Mouse (Mus musculus) heart, embryonic 13.5 days (tissue): ENCODE measurements around the gene Pla2g2f. TPM values are rescaled to one million over a fixed set of nuclear protein-coding genes. Genes with fewer than 3 reads are reported as not detected.

ENCODE experiments used
- ATAC-seq: fragments of 200-750 bp; cut with Nextera tagmentation; 2 replicates; pipeline ENCODE4 v1.8.0; 2017; ENCODE audit warnings: moderate TSS enrichment; ENCODE audit not compliant: insufficient number of reproducible peaks, low FRiP score, low TSS enrichment; ENCODE audit errors: extremely low read depth
- H3K27ac ChIP-seq: fragments of 300-500 bp; sonication (generic); replicated peaks from 2 replicates; pipeline ENCODE4 v1.5.1; 2015; ENCODE audit warnings: moderate library complexity, mild to moderate bottlenecking, inconsistent platforms
- H3K27me3 ChIP-seq: fragments of 300-500 bp; sonication (generic); replicated peaks from 2 replicates; pipeline ENCODE4 v1.6.1; 2015; ENCODE audit warnings: mild to moderate bottlenecking, inconsistent platforms
- H3K36me3 ChIP-seq: fragments of 300-500 bp; sonication (generic); 2 replicates; pipeline ENCODE4 v1.6.1; 2015; ENCODE audit warnings: mild to moderate bottlenecking, inconsistent platforms
- H3K4me1 ChIP-seq: fragments of 300-500 bp; sonication (generic); 2 replicates; pipeline ENCODE4 v1.6.1; 2015; ENCODE audit warnings: inconsistent platforms
- H3K4me2 ChIP-seq: fragments of 300-500 bp; sonication (generic); 2 replicates; pipeline ENCODE4 v1.6.1; 2015; ENCODE audit warnings: inconsistent platforms, mild to moderate bottlenecking, moderate library complexity
- H3K4me3 ChIP-seq: fragments of 300-500 bp; sonication (generic); 2 replicates; pipeline ENCODE4 v1.5.1; 2015; ENCODE audit warnings: moderate library complexity, mild to moderate bottlenecking, inconsistent platforms
- H3K9ac ChIP-seq: fragments of 300-500 bp; sonication (generic); 2 replicates; pipeline ENCODE4 v1.6.1; 2015; ENCODE audit warnings: inconsistent platforms, mild to moderate bottlenecking, moderate library complexity
- H3K9me3 ChIP-seq: fragments of 300-500 bp; sonication (generic); 2 replicates; pipeline ENCODE4 v1.6.1; 2016; ENCODE audit warnings: inconsistent platforms
- WGBS: fragments of 180-500 bp; shearing (Covaris S2); methylation state at CpG from one replicate; pipeline ENCODE4 v1.1.7; 2015; ENCODE audit warnings: mixed read lengths; 5-methylcytosine and 5-hydroxymethylcytosine counted together
- polyA plus RNA-seq: library from polyadenylated mRNA; unstranded; fragments of >200 nt; fragmentation: Nextera tagmentation; extraction: Ambion mirVana; gene quantifications from 2 replicates; pipeline ENCODE4 v1.2.1, GENCODE M21; 2015

The Pla2g2f gene
- polyA plus RNA-seq, 1 experiment from 2014 or later: not detected

- WGBS: 45% methylated on average over 1 of the region's 1 CpGs
- H3K4me3 ChIP-seq: no peak overlapping the region
Measured at GRCm38 (mm10) chr4:138714186-138714585, 43.2 kb downstream of the Pla2g2f start.

GRCm38 (mm10) chr4:138712621-138713020 lies 44.8 kb downstream of the Pla2g2f start:
- no peak for ATAC-seq
- Histone ChIP-seq H3K27ac (no peak overlapping the region), H3K27me3 (peaks cover 20% of the 10 kb centered on the region), H3K36me3 (no peaks in the 10 kb centered on the region), H3K9me3 (no peaks in the 10 kb centered on the region), H3K4me2 (no peak overlapping the region), H3K9ac (no peak overlapping the region), H3K4me1 (no peaks in the 10 kb centered on the region), H3K4me3 (no peak overlapping the region)
- 64% methylated on average over 8 of the region's 8 CpGs for WGBS

More at GRCm38 (mm10) chr4:138714186-138714585, 43.2 kb downstream of the Pla2g2f start:
- Histone ChIP-seq H3K27ac (no peak overlapping the region), H3K4me1 (no peaks in the 10 kb centered on the region), H3K4me2 (no peak overlapping the region), H3K36me3 (no peaks in the 10 kb centered on the region), H3K9me3 (no peaks in the 10 kb centered on the region), H3K27me3 (peaks cover 12% of the 10 kb centered on the region), H3K9ac (no peak overlapping the region)
- ATAC-seq: no peak

GRCm38 (mm10) chr4:138712096-138712495 lies 45.3 kb downstream of the Pla2g2f start:
- Histone ChIP-seq H3K27me3 (peaks cover 20% of the 10 kb centered on the region), H3K4me2 (no peak overlapping the region), H3K4me1 (no peaks in the 10 kb centered on the region), H3K36me3 (no peaks in the 10 kb centered on the region), H3K9me3 (no peaks in the 10 kb centered on the region), H3K4me3 (no peak overlapping the region), H3K27ac (no peak overlapping the region), H3K9ac (no peak overlapping the region)
- 73% methylated on average over 11 of the region's 11 CpGs for WGBS
- ATAC-seq: no peak

GRCm38 (mm10) chr4:138711051-138711820 lies 46.2 kb downstream of the Pla2g2f start:
- Histone ChIP-seq H3K9ac (no peak overlapping the region), H3K4me1 (no peaks in the 10 kb centered on the region), H3K4me2 (no peak overlapping the region), H3K27ac (no peak overlapping the region), H3K36me3 (no peaks in the 10 kb centered on the region), H3K4me3 (no peak overlapping the region), H3K9me3 (no peaks in the 10 kb centered on the region), H3K27me3 (peaks cover 23% of the 10 kb centered on the region)
- ATAC-seq: no peak
- WGBS: 65% methylated on average over 17 of the region's 17 CpGs

- WGBS: 75% methylated on average over 11 of the region's 11 CpGs
- H3K4me1 ChIP-seq: no peaks in the 10 kb centered on the region
- no peak for ATAC-seq
- H3K9ac ChIP-seq: no peak overlapping the region
- H3K27me3 ChIP-seq: peaks cover 27% of the 10 kb centered on the region
- H3K27ac ChIP-seq: no peak overlapping the region
- no peak overlapping the region for H3K4me2 ChIP-seq
- H3K9me3 ChIP-seq: no peaks in the 10 kb centered on the region
- no peak overlapping the region for H3K4me3 ChIP-seq
- no peaks in the 10 kb centered on the region for H3K36me3 ChIP-seq
Measured at GRCm38 (mm10) chr4:138710633-138711032, 46.8 kb downstream of the Pla2g2f start.

GRCm38 (mm10) chr4:138709944-138710343 lies 47.5 kb downstream of the Pla2g2f start:
- H3K4me2 ChIP-seq: no peak overlapping the region
- ATAC-seq: no peak
- H3K27me3 ChIP-seq: peaks cover 27% of the 10 kb centered on the region
- H3K27ac ChIP-seq: no peak overlapping the region
- WGBS: 71% methylated on average over 7 of the region's 7 CpGs
- H3K4me1 ChIP-seq: no peaks in the 10 kb centered on the region
- H3K9ac ChIP-seq: no peak overlapping the region
- no peaks in the 10 kb centered on the region for H3K9me3 ChIP-seq
- no peak overlapping the region for H3K4me3 ChIP-seq
- H3K36me3 ChIP-seq: no peaks in the 10 kb centered on the region

- H3K36me3 ChIP-seq: no peaks in the 10 kb centered on the region
- H3K27me3 ChIP-seq: peaks cover 27% of the 10 kb centered on the region
- 77% methylated on average over 11 of the region's 11 CpGs for WGBS
- no peaks in the 10 kb centered on the region for H3K4me1 ChIP-seq
- no peak overlapping the region for H3K9ac ChIP-seq
- ATAC-seq: no peak
- no peaks in the 10 kb centered on the region for H3K9me3 ChIP-seq
- no peak overlapping the region for H3K27ac ChIP-seq
- H3K4me2 ChIP-seq: no peak overlapping the region
- H3K4me3 ChIP-seq: no peak overlapping the region
Measured at GRCm38 (mm10) chr4:138709246-138709645, 48.2 kb downstream of the Pla2g2f start.

- Histone ChIP-seq H3K9ac (no peak overlapping the region), H3K9me3 (no peaks in the 10 kb centered on the region), H3K27ac (no peak overlapping the region), H3K4me2 (no peak overlapping the region), H3K27me3 (peaks cover 29% of the 10 kb centered on the region), H3K4me1 (no peaks in the 10 kb centered on the region), H3K36me3 (no peaks in the 10 kb centered on the region), H3K4me3 (no peak overlapping the region)
- WGBS: 5% methylated on average over 7 of the region's 7 CpGs
- no peak for ATAC-seq
Measured at GRCm38 (mm10) chr4:138708636-138709035, 48.8 kb downstream of the Pla2g2f start.

- H3K4me3 ChIP-seq: no peak overlapping the region
- H3K9me3 ChIP-seq: no peaks in the 10 kb centered on the region
- peaks cover 37% of the 10 kb centered on the region for H3K27me3 ChIP-seq
- no peak overlapping the region for H3K27ac ChIP-seq
- no peak overlapping the region for H3K4me2 ChIP-seq
- 86% methylated on average over 8 of the region's 8 CpGs for WGBS
- ATAC-seq: no peak
- no peaks in the 10 kb centered on the region for H3K36me3 ChIP-seq
- H3K4me1 ChIP-seq: no peaks in the 10 kb centered on the region
- no peak overlapping the region for H3K9ac ChIP-seq
Measured at GRCm38 (mm10) chr4:138706620-138707019, 50.8 kb downstream of the Pla2g2f start.

GRCm38 (mm10) chr4:138704169-138704568 lies 53.3 kb downstream of the Pla2g2f start:
- Histone ChIP-seq H3K27ac (no peak overlapping the region), H3K36me3 (no peaks in the 10 kb centered on the region), H3K4me2 (no peak overlapping the region), H3K9ac (no peak overlapping the region), H3K4me1 (no peaks in the 10 kb centered on the region), H3K4me3 (no peak overlapping the region), H3K9me3 (no peaks in the 10 kb centered on the region), H3K27me3 (peaks cover 43% of the 10 kb centered on the region)
- 69% methylated on average over 4 of the region's 4 CpGs for WGBS
- no peak for ATAC-seq

GRCm38 (mm10) chr4:138703591-138703990 lies 53.8 kb downstream of the Pla2g2f start:
- H3K4me3 ChIP-seq: no peak overlapping the region
- WGBS: 41% methylated on average over 7 of the region's 7 CpGs
- H3K9ac ChIP-seq: no peak overlapping the region
- no peak overlapping the region for H3K4me2 ChIP-seq
- no peaks in the 10 kb centered on the region for H3K9me3 ChIP-seq
- H3K27ac ChIP-seq: no peak overlapping the region
- no peaks in the 10 kb centered on the region for H3K36me3 ChIP-seq
- no peak for ATAC-seq
- peaks cover 43% of the 10 kb centered on the region for H3K27me3 ChIP-seq
- H3K4me1 ChIP-seq: no peaks in the 10 kb centered on the region

GRCm38 (mm10) chr4:138702528-138702927 lies 54.9 kb downstream of the Pla2g2f start:
- Histone ChIP-seq H3K27ac (no peak overlapping the region), H3K27me3 (peaks cover 38% of the 10 kb centered on the region), H3K4me2 (no peak overlapping the region), H3K4me3 (no peak overlapping the region), H3K36me3 (no peaks in the 10 kb centered on the region), H3K9me3 (no peaks in the 10 kb centered on the region), H3K9ac (no peak overlapping the region), H3K4me1 (no peaks in the 10 kb centered on the region)
- ATAC-seq: no peak
- WGBS: 63% methylated on average over 8 of the region's 8 CpGs
